Mouse (Mus musculus) neural tube, postnatal 0 days (tissue): ENCODE data around the gene Celf3. TPM values are rescaled to one million over a fixed set of nuclear protein-coding genes. Genes with fewer than 3 reads are reported as not detected.

ENCODE experiments used
- polyA plus RNA-seq: library from polyadenylated mRNA; unstranded; fragments of >200 nt; fragmentation: Nextera tagmentation; extraction: Ambion mirVana; gene quantifications from 2 replicates; pipeline ENCODE4 v1.2.1, GENCODE M21; 2015

Celf3 gene
- polyA plus RNA-seq: 139 and 159 TPM in 2 replicates

GRCm38 (mm10) chr3:94477981-94478422, at the start of gene Celf3:
Gene Celf3 (plus strand): TSS chr3:94478295.

GRCm38 (mm10) chr3:94442951-94443596, 35.0 kb upstream of the Celf3 start, which contains the start of gene Mrpl9:
Gene Mrpl9 (plus strand): TSS chr3:94443318.

DNA sequence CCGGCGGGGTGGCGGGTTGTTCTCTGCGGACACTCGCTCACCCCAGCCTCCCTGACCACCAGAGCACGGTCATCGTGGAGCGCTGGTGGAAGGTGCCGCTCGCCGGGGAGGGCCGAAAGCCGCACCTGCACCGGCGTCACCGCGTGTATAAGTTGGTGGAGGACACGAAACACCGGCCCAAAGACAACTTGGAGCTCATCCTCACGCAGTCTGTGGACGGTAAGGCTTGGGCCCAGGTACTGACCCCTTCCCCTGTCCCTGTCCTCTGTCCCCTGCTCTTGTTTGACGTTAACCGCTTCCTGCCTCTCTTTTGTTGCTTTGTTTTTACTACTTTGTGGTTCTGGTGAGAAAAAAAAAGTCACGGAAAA, 34.5 kb upstream of the Celf3 start, which contains the start of gene Oaz3:
Gene Oaz3, minus strand, starts transcription at position 319 of the 368 bp plus-strand sequence.

GRCm38 (mm10) chr3:94480291-94480884, 2.3 kb downstream of the Celf3 start, which contains the start of gene Riiad1:
Gene Riiad1 (minus strand): TSS chr3:94480341.

Other genes with a start within 250 kb of the Celf3 start
- not detected in 2 replicates for gene Gm4778, start 214.3 kb upstream of the Celf3 start, polyA plus RNA-seq
- gene Them4, start 168.2 kb upstream of the Celf3 start, polyA plus RNA-seq: 66.1 and 69.3 TPM in 2 replicates
- 0.21 TPM in 1 of 2 replicates, not detected in the other for gene Them5, start 136.2 kb upstream of the Celf3 start, polyA plus RNA-seq
- gene C2cd4d, start 115.9 kb upstream of the Celf3 start, polyA plus RNA-seq: 3.7 and 4.0 TPM in 2 replicates
- 0.18 and 0.51 TPM in 2 replicates for gene Rorc, start 105.5 kb upstream of the Celf3 start, polyA plus RNA-seq
- gene Lingo4, start 79.8 kb upstream of the Celf3 start, polyA plus RNA-seq: 3.1 and 3.6 TPM in 2 replicates
- gene Tdrkh, start 65.0 kb upstream of the Celf3 start, polyA plus RNA-seq: 35.9 and 36.0 TPM in 2 replicates
- gene Mrpl9, start 35.0 kb upstream of the Celf3 start, polyA plus RNA-seq: 60.7 and 62.2 TPM in 2 replicates
- 0.80 and 0.92 TPM in 2 replicates for gene Oaz3, start 34.4 kb upstream of the Celf3 start, polyA plus RNA-seq
- gene Riiad1, start 2.0 kb downstream of the Celf3 start, polyA plus RNA-seq: 15.9 and 16.9 TPM in 2 replicates
- 97.1 and 100 TPM in 2 replicates for gene Snx27, start 104.4 kb downstream of the Celf3 start, polyA plus RNA-seq
- gene Gm10972, start 164.8 kb downstream of the Celf3 start, polyA plus RNA-seq: not detected in 2 replicates
- 5.3 and 5.7 TPM in 2 replicates for gene Tuft1, start 180.6 kb downstream of the Celf3 start, polyA plus RNA-seq
- gene Selenbp2, start 215.3 kb downstream of the Celf3 start, polyA plus RNA-seq: 0.49 and 0.80 TPM in 2 replicates